Mouse (Mus musculus): ENCODE measurements around the gene Bglap.

- TF ChIP-seq CTCF (IDR thresholded peaks at IDR 0.05; ENCODE audit: low read depth), result no peak
- TF ChIP-seq EP300 (optimal IDR thresholded peaks at IDR 0.05), result no peak
Observed at GRCm38 (mm10) chr3:88427342-88427905, 43.2 kb upstream of the Bglap start.
